Mouse (Mus musculus) ES-CJ7 (cell line): ENCODE measurements around the gene Cant1.
"Not testable (repeated sequence)": the region's sequence is repeated elsewhere in the genome, so short reads cannot be mapped to it uniquely, and the experiment has no call there.

Experiments
- DNase-seq: peaks from one replicate; pipeline ENCODE4 v3.0.0; 2011; ENCODE audit warnings: low read depth, low spot score

Gene Cant1

GRCm38 (mm10) chr11:118408051-118408740, 10.7 kb downstream of the Cant1 start:
- DNase-seq = no peak

- peak; percentile 42 for DNase-seq
These were observed 11.5 kb downstream of the Cant1 start for GRCm38 (mm10) chr11:118407318-118407910.

DNA sequence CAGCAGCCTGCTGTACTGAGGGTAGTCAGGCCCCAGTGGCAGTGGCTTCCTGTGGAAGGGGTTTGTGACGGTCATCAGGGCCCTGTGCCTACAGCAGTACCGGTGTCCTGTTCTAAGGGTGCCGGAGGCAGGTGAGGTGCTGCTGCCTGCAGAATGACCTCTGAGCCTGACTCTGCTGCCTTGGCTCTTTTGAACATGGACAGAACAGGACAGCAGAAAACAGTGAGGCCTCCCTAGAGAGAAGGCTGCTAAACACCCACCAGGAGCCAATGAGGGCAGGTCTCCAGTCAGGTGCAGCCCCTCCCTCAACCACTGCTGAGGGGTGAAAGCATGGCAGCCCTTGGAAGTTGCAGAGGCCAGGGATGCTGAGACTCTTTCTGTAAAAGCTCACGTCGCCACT, 12.4 kb downstream of the Cant1 start:
- no peak for DNase-seq

DNA sequence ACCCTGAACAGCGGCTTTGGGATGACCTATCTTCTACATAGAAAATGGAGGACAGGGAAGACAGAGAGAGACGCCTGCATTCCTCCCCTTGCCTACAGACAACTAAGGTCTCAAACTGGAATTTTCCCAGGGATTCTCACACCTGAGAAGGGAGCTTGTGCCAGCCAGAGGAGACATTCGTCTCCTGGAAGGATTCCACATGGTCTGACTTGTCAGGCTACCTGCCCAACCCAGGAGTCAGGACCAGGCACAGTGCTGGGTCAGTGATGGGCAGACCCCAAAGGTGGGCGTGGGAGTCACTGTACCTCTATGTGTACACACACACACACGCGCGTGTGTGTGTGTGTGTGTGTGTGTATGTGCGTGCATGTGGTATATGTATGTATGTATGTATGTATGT, 13.6 kb downstream of the Cant1 start:
- no peak for DNase-seq

DNA sequence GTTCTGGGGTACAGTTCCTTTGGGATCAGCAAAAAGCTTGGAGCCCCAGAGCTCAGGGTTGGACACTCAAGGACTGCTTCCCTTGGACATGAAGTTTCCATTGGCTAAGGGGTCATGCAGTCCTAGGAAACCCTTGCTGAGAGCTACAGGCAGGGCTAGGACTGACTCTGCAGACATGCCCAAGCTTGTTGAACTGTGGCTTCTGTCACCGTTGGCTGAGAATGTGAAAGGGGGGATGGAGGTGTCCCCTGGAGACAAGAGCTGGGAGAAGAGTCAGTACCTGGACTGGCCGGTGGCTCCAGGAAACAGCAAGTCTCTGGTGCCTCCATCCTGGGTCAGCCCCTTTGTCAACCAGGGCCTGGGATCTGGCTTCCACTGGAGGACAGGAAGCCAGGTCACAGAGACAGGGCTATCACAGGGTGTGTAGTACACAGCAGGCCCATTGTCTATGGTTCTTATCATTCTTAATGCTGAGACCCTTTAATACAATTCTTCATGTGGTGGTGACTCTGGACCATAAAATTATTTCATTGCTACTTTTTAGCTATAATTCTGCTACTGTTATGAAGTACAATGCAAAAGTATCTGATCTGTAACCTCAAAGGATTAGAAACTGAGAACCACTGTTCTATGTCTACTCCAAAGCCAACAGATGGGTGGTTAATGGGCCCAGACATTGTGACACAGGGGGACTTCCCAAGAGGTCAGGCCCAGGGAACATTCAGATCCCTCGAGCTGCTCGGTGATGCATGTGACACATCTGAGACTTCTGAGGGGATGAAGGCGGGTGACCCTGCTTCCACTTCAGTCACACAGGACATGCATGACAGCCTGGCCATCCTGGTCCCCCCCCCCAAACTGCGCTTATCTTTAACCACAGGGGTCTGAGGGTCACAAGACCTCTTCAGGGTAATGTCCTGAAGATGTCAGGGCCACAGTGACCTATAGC, 14.7 kb downstream of the Cant1 start:
- DNase-seq = no peak

- no peak for DNase-seq
These were observed 15.7 kb downstream of the Cant1 start for GRCm38 (mm10) chr11:118403183-118403582.

GRCm38 (mm10) chr11:118401760-118402280, 17.1 kb downstream of the Cant1 start, which contains the start of gene Lgals3bp:
Gene Lgals3bp (minus strand): TSS chr11:118402092.
- DNase-seq = no peak

- no peak for DNase-seq
These were observed 17.7 kb downstream of the Cant1 start for GRCm38 (mm10) chr11:118401195-118401594.

DNA sequence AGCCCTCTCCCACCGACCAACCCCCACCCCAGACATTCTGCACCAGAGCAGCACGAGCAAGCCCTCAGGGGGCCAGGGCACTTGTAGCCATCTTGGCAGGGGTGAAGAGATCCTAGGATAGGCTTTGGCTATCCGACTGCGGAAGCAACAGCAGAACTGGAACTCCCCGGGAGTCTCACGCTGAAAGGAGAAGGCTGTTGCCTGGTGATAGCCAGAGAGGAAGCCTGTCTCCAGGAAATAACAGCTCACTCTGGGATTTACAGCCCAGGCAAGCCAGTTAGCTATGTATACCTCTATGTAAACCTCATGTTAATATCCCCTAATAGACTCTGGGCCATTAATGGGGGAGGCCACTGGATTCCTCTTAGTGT, 18.3 kb downstream of the Cant1 start:
- no peak for DNase-seq

- DNase-seq = no peak
These were observed 18.9 kb downstream of the Cant1 start for GRCm38 (mm10) chr11:118399891-118400565.

- DNase-seq = no peak
These were observed 20.9 kb downstream of the Cant1 start for GRCm38 (mm10) chr11:118397806-118398530.

GRCm38 (mm10) chr11:118394538-118394937, 24.3 kb downstream of the Cant1 start:
- DNase-seq = no peak

GRCm38 (mm10) chr11:118393991-118394390, 24.9 kb downstream of the Cant1 start:
- DNase-seq = no peak

- not testable (repeated sequence) for DNase-seq
These were observed 31.1 kb downstream of the Cant1 start for GRCm38 (mm10) chr11:118387816-118388215.

GRCm38 (mm10) chr11:118379251-118380009, 39.5 kb downstream of the Cant1 start:
- DNase-seq = peak; percentile 77

GRCm38 (mm10) chr11:118378656-118379055, 40.2 kb downstream of the Cant1 start:
- no peak for DNase-seq

DNA sequence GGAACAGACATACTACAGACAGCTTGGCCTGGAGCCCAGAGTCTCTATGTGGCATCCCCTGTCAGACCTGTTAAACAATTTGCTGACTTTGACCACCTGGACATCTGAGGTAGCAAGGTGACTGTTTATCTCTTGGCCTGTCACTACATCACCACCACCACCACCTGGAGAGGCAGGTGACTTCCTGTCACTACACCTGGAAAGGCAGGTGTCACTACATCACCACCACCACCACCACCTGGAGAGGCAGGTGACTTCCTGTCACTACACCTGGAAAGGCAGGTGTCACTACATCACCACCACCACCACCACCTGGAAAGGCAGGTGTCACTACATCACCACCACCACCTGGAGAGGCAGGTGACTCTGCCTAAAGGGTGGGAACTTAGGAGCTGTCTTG, 42.6 kb downstream of the Cant1 start:
- not testable (repeated sequence) for DNase-seq

DNA sequence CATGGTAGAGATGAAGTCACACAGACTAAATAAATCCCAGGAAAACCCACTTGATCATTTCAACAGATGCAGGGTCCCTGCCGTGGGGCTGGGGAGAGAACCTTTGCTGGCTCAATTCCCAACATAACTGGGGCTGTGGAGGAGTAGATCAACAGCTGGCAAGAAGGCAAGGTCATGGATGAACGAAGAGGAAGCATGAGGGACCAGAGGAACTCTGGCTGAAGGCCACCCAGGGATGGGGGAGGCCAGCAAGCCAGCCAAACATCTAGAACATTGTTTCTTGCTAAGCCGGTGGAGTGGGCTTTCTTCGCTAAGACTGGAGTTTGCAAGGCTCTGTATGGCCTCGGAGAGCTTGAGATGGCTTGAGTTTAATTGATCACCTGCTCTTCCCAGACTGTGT, 43.0 kb downstream of the Cant1 start:
- no peak for DNase-seq

DNA sequence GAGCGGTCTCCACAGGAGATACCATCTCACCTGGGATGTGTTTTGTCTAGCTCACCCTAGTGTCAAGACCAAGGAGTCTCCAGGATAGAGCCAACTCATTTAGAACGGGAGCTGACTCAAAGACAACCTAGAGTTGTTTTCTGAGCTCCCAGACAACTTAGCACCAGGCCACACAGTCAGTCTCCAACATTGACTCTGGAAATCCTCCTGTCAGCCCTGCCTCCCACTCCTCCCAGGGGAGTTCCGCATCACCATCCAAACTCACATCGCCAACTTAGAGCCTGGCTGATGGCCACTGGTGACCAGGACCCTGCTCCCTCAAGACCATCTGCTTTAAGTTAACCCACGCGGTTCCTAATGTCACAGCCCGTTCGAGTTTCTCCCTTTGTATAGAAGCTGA, 43.4 kb downstream of the Cant1 start:
- no peak for DNase-seq

- peak; percentile 52 for DNase-seq
These were observed 43.9 kb downstream of the Cant1 start for GRCm38 (mm10) chr11:118375006-118375405.
